Mouse (Mus musculus): ENCODE measurements around the gene Gm45844.

- no peak for TF ChIP-seq CTCF (IDR thresholded peaks at IDR 0.05; ENCODE audit: control insufficient read depth, insufficient read depth, insufficient read length)
- TF ChIP-seq CEBPB (IDR thresholded peaks at IDR 0.05; ENCODE audit: low read depth), result no peak
- TF ChIP-seq FOSL1 (IDR thresholded peaks at IDR 0.05; ENCODE audit: insufficient read depth, low read length, poor library complexity, severe bottlenecking), result no peak
- TF ChIP-seq MYOD1 (IDR thresholded peaks at IDR 0.05; ENCODE audit: control insufficient read depth, insufficient read length, low read depth), result no peak
- TF ChIP-seq USF1 (IDR thresholded peaks at IDR 0.05; ENCODE audit: low read depth), result no peak
Observed at GRCm38 (mm10) chr7:7185897-7186296, 92.2 kb downstream of the Gm45844 start.
